Comparison of ENCODE assay signal across 37 mouse cellular contexts in the genomic region with DNA sequence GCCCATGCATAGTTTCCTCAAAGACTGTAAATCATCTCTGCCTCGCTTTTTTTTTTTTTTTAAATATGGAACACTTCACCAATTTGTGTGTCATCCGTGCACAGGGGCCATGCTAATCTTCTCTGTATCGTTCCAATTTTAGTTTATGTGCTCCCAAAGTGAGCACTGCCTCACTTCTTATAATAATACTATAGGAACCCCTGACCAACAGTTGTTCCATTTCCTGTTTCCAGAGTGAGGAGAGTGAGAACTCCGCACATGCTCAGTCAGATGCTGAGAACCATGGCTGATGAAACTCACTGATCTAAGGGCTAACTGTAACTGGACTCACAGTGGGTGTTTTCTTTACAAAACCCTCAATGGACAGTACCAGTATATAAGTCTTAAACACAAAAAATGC. TPM values are rescaled to one million over a fixed set of nuclear protein-coding genes. Genes with fewer than 3 reads are reported as not detected.
"Had no signal": no experiment of that assay in that cellular context is flagged by ENCODE, and none has a peak within 500 bp of the region (broad histone marks: within the 10 kb centered on the region; RNA-seq: fewer than 3 reads in every experiment).

No protein-coding gene starts in this region.

- H3K9me3 ChIP-seq: heart, embryonic 10.5 days; heart, embryonic 12.5 days; heart, embryonic 13.5 days; heart, embryonic 15.5 days; hindbrain, embryonic 10.5 days; hindbrain, embryonic 12.5 days; hindbrain, embryonic 13.5 days; hindbrain, embryonic 15.5 days; intestine, embryonic 15.5 days; kidney, embryonic 15.5 days had no signal

- H3K27me3 ChIP-seq: heart, embryonic 12.5 days; heart, embryonic 13.5 days; heart, embryonic 15.5 days; hindbrain, embryonic 12.5 days; hindbrain, embryonic 13.5 days; hindbrain, embryonic 15.5 days; intestine, embryonic 15.5 days; kidney, embryonic 15.5 days had no signal

- H3K27ac ChIP-seq: heart, embryonic 10.5 days; heart, embryonic 13.5 days; heart, embryonic 15.5 days; hindbrain, embryonic 10.5 days; hindbrain, embryonic 12.5 days; hindbrain, embryonic 13.5 days; hindbrain, embryonic 14.5 days; hindbrain, embryonic 15.5 days; hindbrain, postnatal 0 days; intestine, embryonic 15.5 days; kidney, embryonic 15.5 days; kidney, postnatal 0 days; layer of hippocampus, adult 2 months; left cerebral cortex, adult 2 months had no signal

- H3K4me3 ChIP-seq: heart, embryonic 10.5 days; heart, embryonic 12.5 days; heart, embryonic 13.5 days; heart, embryonic 15.5 days; hindbrain, embryonic 10.5 days; hindbrain, embryonic 12.5 days; hindbrain, embryonic 13.5 days; hindbrain, embryonic 15.5 days; intestine, embryonic 15.5 days; kidney, embryonic 15.5 days; layer of hippocampus, adult 2 months; left cerebral cortex, adult 2 months had no signal

- ATAC-seq: hindbrain, embryonic 16.5 days; hindbrain, postnatal 0 days; inflammation-experienced regulatory T-cells, adult 6 months; intestine, embryonic 15.5 days; intestine, embryonic 16.5 days; intestine, postnatal 0 days had no signal

- DNase-seq: heart, postnatal 10 days; heart, postnatal 14 days; heart, postnatal 36 days; heart, postnatal 4 days; kidney, adult 11 months; kidney, adult 18-20 months; kidney, adult 2 months; kidney, adult 8-10 months; kidney, adult 9 months; kidney, postnatal 10 days; kidney, postnatal 14 days; kidney, postnatal 25 days; kidney, postnatal 36 days; kidney, postnatal 4 days; layer of hippocampus, adult 9-11 months; layer of hippocampus, postnatal 36 days had no signal

- H3K4me1 ChIP-seq: heart, embryonic 12.5 days; heart, embryonic 13.5 days; heart, embryonic 15.5 days; hindbrain, embryonic 10.5 days; hindbrain, embryonic 12.5 days; hindbrain, embryonic 13.5 days; hindbrain, embryonic 15.5 days; intestine, embryonic 15.5 days; kidney, embryonic 15.5 days had no signal

- H3K9ac ChIP-seq: heart, embryonic 12.5 days; heart, embryonic 13.5 days; heart, embryonic 15.5 days; hindbrain, embryonic 12.5 days; hindbrain, embryonic 13.5 days; hindbrain, embryonic 14.5 days; hindbrain, embryonic 15.5 days; intestine, embryonic 15.5 days; kidney, embryonic 15.5 days had no signal

- H3K4me2 ChIP-seq: heart, embryonic 11.5 days; heart, embryonic 12.5 days; heart, embryonic 13.5 days; heart, embryonic 15.5 days; hindbrain, embryonic 12.5 days; hindbrain, embryonic 13.5 days; hindbrain, embryonic 14.5 days; hindbrain, embryonic 15.5 days; intestine, embryonic 15.5 days; kidney, embryonic 15.5 days had no signal

RNA-seq across cellular contexts. Expression of a gene that starts 10.7 kb away (rescaled TPM):
- total RNA-seq: hematopoietic stem cell, adult 5-6 weeks had no signal
